Mouse (Mus musculus): ENCODE results near the gene Exoc6.

DNA sequence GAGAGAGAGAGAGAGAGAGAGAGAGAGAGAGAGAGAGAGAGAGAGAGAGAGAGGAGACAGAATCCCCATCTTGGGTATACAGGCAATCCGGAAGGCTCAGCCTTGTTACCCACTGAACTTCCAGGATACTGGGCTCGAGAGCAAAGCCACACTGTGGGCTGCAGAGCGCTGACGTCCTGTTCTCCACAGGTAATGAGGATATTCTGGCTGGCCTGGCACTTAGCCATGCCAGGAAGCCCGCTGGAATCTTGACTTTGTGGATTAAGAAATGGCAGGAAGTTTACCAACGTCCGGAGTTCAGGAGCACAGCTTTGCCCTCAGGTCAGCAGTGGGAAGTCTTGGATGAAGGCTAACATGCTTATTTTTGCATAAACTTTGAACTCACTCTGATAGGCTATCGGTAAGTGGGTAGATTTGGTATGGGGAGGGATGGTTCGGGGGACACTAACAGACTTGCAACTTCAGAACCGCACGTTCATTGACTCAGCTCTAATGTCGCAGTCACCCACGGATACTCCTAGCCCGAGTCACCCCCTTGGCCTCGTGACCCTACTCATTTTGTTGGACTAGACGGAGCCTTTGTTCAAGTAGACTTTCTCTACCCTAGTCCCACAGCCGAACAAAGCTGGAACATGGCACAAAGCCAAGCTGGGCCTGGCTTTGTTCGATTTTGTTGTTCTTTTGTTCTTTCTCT, 29.3 kb upstream of the Exoc6 start:
- TF ChIP-seq FLI1 (IDR thresholded peaks at IDR 0.05; ENCODE audit: low read length) (no peak), GATA1 (IDR thresholded peaks at IDR 0.05; ENCODE audit: borderline replicate concordance, low read length) (no peak)
